Mouse (Mus musculus): Measurements from ENCODE around the gene Otub1.

DNA sequence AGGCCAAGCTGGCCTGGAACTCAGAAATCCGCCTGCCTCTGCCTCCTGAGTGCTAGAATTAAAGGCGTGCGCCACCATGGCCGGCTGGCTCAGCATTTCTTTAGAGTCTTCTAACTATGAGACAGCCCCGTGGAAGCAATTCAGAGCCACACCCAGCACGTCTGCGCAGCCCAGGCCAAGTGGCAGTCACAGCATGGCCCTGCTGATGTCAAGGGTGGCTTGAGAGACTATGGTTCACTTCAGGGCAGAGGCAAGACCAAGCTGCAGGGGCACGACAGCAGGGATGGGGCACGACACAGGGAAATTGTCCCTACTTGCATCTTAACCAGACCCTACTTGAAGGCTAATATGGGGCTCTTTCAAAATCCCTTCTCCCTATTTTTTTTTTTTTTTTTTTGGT, 29.3 kb upstream of the Otub1 start:
- TF ChIP-seq POLR2A (IDR thresholded peaks at IDR 0.05; ENCODE audit: control insufficient read depth in 1 of 2, insufficient read depth in 1 of 2, low read depth in 1 of 2, low read length in 2 of 2, poor library complexity in 1 of 2) = no peak
- TF ChIP-seq NRF1 (IDR thresholded peaks at IDR 0.05; ENCODE audit: insufficient read depth, low read depth, low read length, poor library complexity, severe bottlenecking) = no peak
- no peak for TF ChIP-seq EP300 (IDR thresholded peaks at IDR 0.05; ENCODE audit: low read depth in 1 of 2, low read length in 2 of 2)
- TF ChIP-seq CTCF (IDR thresholded peaks at IDR 0.05 in 2 of 3, conservative IDR thresholded peaks at IDR 0.05 in 1 of 3; ENCODE audit: control insufficient read depth in 1 of 3, insufficient read depth in 1 of 3, low read depth in 2 of 3, low read length in 3 of 3, poor library complexity in 1 of 3, severe bottlenecking in 1 of 3) = no peak
- no peak for TF ChIP-seq GABPA (IDR thresholded peaks at IDR 0.05; ENCODE audit: low read depth, low read length)
- TF ChIP-seq MXI1 (IDR thresholded peaks at IDR 0.05; ENCODE audit: low read depth, low read length) = no peak
- no peak for TF ChIP-seq CHD2 (IDR thresholded peaks at IDR 0.05; ENCODE audit: low read length)
- TF ChIP-seq NELFE (IDR thresholded peaks at IDR 0.05; ENCODE audit: low read depth, low read length) = no peak
- no peak for TF ChIP-seq USF2 (IDR thresholded peaks at IDR 0.05; ENCODE audit: borderline replicate concordance in 1 of 2, insufficient read depth in 1 of 2, low read depth in 1 of 2, low read length in 2 of 2)
- TF ChIP-seq RAD21 (IDR thresholded peaks at IDR 0.05; ENCODE audit: low read depth, low read length) = no peak
- no peak for TF ChIP-seq RCOR1 (IDR thresholded peaks at IDR 0.05; ENCODE audit: low read depth, low read length)
